Mouse (Mus musculus) ovary, postnatal 36 days (tissue): ENCODE data around the gene Tsnaxip1.
"Not testable (repeated sequence)": the region's sequence is repeated elsewhere in the genome, so short reads cannot be mapped to it uniquely, and the experiment has no call there.

Source experiments
- DNase-seq: peaks from one replicate; pipeline ENCODE4 v3.0.0; 2022; ENCODE audit warnings: low spot score, mixed read lengths

Gene Tsnaxip1

GRCm38 (mm10) chr8:105819659-105820058 lies 7.9 kb upstream of the Tsnaxip1 start:
- DNase-seq, result no peak

- no peak for DNase-seq
These were observed 6.6 kb upstream of the Tsnaxip1 start for GRCm38 (mm10) chr8:105820925-105821324.

GRCm38 (mm10) chr8:105825506-105825905 lies 2.0 kb upstream of the Tsnaxip1 start:
- DNase-seq, result no peak

- no peak for DNase-seq
These were observed 1.2 kb upstream of the Tsnaxip1 start for GRCm38 (mm10) chr8:105826379-105826778.

- not testable (repeated sequence) for DNase-seq
These were observed 6.2 kb downstream of the Tsnaxip1 start for GRCm38 (mm10) chr8:105833740-105834139.

GRCm38 (mm10) chr8:105835318-105835717 lies 7.8 kb downstream of the Tsnaxip1 start:
- DNase-seq, result peak; percentile 69

- no peak for DNase-seq
These were observed 9.5 kb downstream of the Tsnaxip1 start for GRCm38 (mm10) chr8:105836991-105837390.

GRCm38 (mm10) chr8:105839209-105839608 lies 11.7 kb downstream of the Tsnaxip1 start:
- DNase-seq, result no peak

GRCm38 (mm10) chr8:105846678-105847077 lies 19.1 kb downstream of the Tsnaxip1 start:
- no peak for DNase-seq

- no peak for DNase-seq
These were observed 22.5 kb downstream of the Tsnaxip1 start for GRCm38 (mm10) chr8:105850014-105850413.

GRCm38 (mm10) chr8:105850611-105851010 lies 23.1 kb downstream of the Tsnaxip1 start:
- DNase-seq, result no peak

- peak; percentile 86 for DNase-seq
These were observed 24.2 kb downstream of the Tsnaxip1 start for GRCm38 (mm10) chr8:105851651-105852143.

GRCm38 (mm10) chr8:105852146-105852729 lies 24.7 kb downstream of the Tsnaxip1 start:
- DNase-seq, result no peak

GRCm38 (mm10) chr8:105853178-105853577 lies 25.6 kb downstream of the Tsnaxip1 start, which contains the start of gene Cenpt:
TSS of gene Cenpt (minus strand) at chr8:105853278.
- DNase-seq, result no peak

GRCm38 (mm10) chr8:105854303-105854702 lies 26.8 kb downstream of the Tsnaxip1 start:
- no peak for DNase-seq

GRCm38 (mm10) chr8:105854715-105855216 lies 27.2 kb downstream of the Tsnaxip1 start, which contains the start of gene Thap11:
TSS of gene Thap11 (plus strand) at chr8:105855132.
- DNase-seq, result peak; percentile 90

GRCm38 (mm10) chr8:105855248-105856167 lies 28.0 kb downstream of the Tsnaxip1 start:
- DNase-seq, result no peak

GRCm38 (mm10) chr8:105856168-105856835 lies 28.8 kb downstream of the Tsnaxip1 start:
- DNase-seq, result no peak

GRCm38 (mm10) chr8:105858495-105858894 lies 31.0 kb downstream of the Tsnaxip1 start:
- DNase-seq, result no peak

GRCm38 (mm10) chr8:105859314-105859713 lies 31.8 kb downstream of the Tsnaxip1 start:
- DNase-seq, result no peak

- DNase-seq, result peak; percentile 94
These were observed 32.8 kb downstream of the Tsnaxip1 start, which contains the start of gene Nutf2 for GRCm38 (mm10) chr8:105860143-105860981. TSS of gene Nutf2 (plus strand) at chr8:105860580.
